In genomic region chr10:37483521-37483920, GRCm38 (mm10) we compare ENCODE assay signal across 8 mouse cellular contexts.
DNase-seq lines count a peak whose midpoint lies in the region; ATAC-seq and TF ChIP-seq lines count a peak whose summit lies in the region.

No protein-coding gene starts in this region.

- DNase-seq in limb, embryonic 14.5 days (ENCODE audit: low spot score): peak; percentile 61
- no peak for DNase-seq in limb, embryonic 10.5 days (ENCODE audit: low spot score)
- DNase-seq in embryo, embryonic 10 days (ENCODE audit: low spot score): peak; percentile 60
- DNase-seq in heart, postnatal 10 days: peak; percentile 49 to 51
- peak; percentile 6 to 49 for DNase-seq in lung, postnatal 4 days
- DNase-seq in thymus, postnatal 10 days (ENCODE audit: low spot score in 2 of 2): no peak
- no peak for DNase-seq in spleen, postnatal 36 days (ENCODE audit: low spot score in 2 of 2)

- WGBS in limb, embryonic 14.5 days: 42% methylated on average over 4 of the region's 4 CpGs
- WGBS in limb, embryonic 10.5 days: 55% methylated on average over 4 of the region's 4 CpGs

- intact Hi-C loops in heart, postnatal 10 days (cut with DNase I): no loop called here

- H3K4me1 ChIP-seq in limb, embryonic 14.5 days (ENCODE audit: control insufficient read depth, insufficient read depth, low read length): no peaks in the 10 kb centered on the region
- no peaks in the 10 kb centered on the region for H3K4me1 ChIP-seq in limb, embryonic 10.5 days

- TF ChIP-seq POLR2A in limb, embryonic 14.5 days (IDR thresholded peaks at IDR 0.05; ENCODE audit: borderline replicate concordance, extremely low read depth, insufficient read depth, insufficient read length): no peak

- H3K9ac ChIP-seq in limb, embryonic 14.5 days (ENCODE audit: low read depth, low read length, severe bottlenecking): no peak overlapping the region

- no peaks in the 10 kb centered on the region for H3K9me3 ChIP-seq in limb, embryonic 14.5 days (ENCODE audit: control insufficient read depth, low read length)
- no peaks in the 10 kb centered on the region for H3K9me3 ChIP-seq in limb, embryonic 10.5 days (replicated peaks)

- H3K27ac ChIP-seq in limb, embryonic 14.5 days (replicated peaks; ENCODE audit: low read depth, low read length): no peak overlapping the region
- H3K27ac ChIP-seq in limb, embryonic 10.5 days: no peak overlapping the region

- no peaks in the 10 kb centered on the region for H3K36me3 ChIP-seq in limb, embryonic 14.5 days (ENCODE audit: control insufficient read depth, insufficient read depth, low read length)
- no peaks in the 10 kb centered on the region for H3K36me3 ChIP-seq in limb, embryonic 10.5 days

- no peaks in the 10 kb centered on the region for H3K27me3 ChIP-seq in limb, embryonic 14.5 days (ENCODE audit: control insufficient read depth, insufficient read depth, low read length)
- no peaks in the 10 kb centered on the region for H3K27me3 ChIP-seq in limb, embryonic 10.5 days (ENCODE audit: low read depth, poor library complexity, severe bottlenecking)

- H3K4me2 ChIP-seq in limb, embryonic 14.5 days (replicated peaks; ENCODE audit: low read depth, low read length, severe bottlenecking): no peak overlapping the region

- no peak overlapping the region for H3K4me3 ChIP-seq in limb, embryonic 14.5 days (replicated peaks; ENCODE audit: low read length)
- H3K4me3 ChIP-seq in limb, embryonic 10.5 days: no peak overlapping the region

- no peak for ATAC-seq in limb, embryonic 14.5 days (ENCODE audit: low FRiP score, low read depth)
- ATAC-seq in megakaryocyte-erythroid progenitor cell, adult 5-6 weeks (replicated peaks; ENCODE audit: low FRiP score, low TSS enrichment, poor library complexity, severe bottlenecking): no peak

Comparison
In these comparisons a context has a peak if more than half of its experiments do, and no peak if none do; other contexts are left out.
1. DNase-seq: peak in limb, embryonic 14.5 days (single experiment), embryo, embryonic 10 days (single experiment), heart, postnatal 10 days (2 of 2) and lung, postnatal 4 days (2 of 2); none in limb, embryonic 10.5 days (single experiment), thymus, postnatal 10 days (0 of 2) and spleen, postnatal 36 days (0 of 2).